Mouse (Mus musculus) CH12.LX (cell line): ENCODE measurements at regions not wholly inside any gene's neighbourhood (a gene's known extent, or its start where the extent isn't known, plus 50 kb on each side); places are given as distances from the start of the nearest gene placed in this dataset.

Experiments
- CTCF ChIP-seq, 2 experiments: IDR thresholded peaks in 1 of 2; conservative IDR thresholded peaks in 1 of 2; 2 replicates each; pipeline ENCODE4 v1.5.1; 2011 to 2012; ENCODE audit warnings: low read depth in 2 of 2, low read length in 2 of 2, improper control_type of control experiment in 1 of 2, inconsistent platforms in 1 of 2, mild to moderate bottlenecking in 1 of 2, moderate library complexity in 1 of 2
- E2F4 ChIP-seq: IDR thresholded peaks from 2 replicates; pipeline ENCODE4 v1.6.1; 2011; ENCODE audit warnings: low read depth, low read length, improper control_type of control experiment; ENCODE audit not compliant: insufficient replicate concordance
- EP300 ChIP-seq: IDR thresholded peaks from 2 replicates; pipeline ENCODE4 v1.6.1; 2011; ENCODE audit warnings: low read length, improper control_type of control experiment
- JUND ChIP-seq: conservative IDR thresholded peaks from 2 replicates; pipeline ENCODE4 v1.6.1; 2011; ENCODE audit warnings: low read depth, low read length, improper control_type of control experiment
- MAX ChIP-seq: IDR thresholded peaks from 2 replicates; pipeline ENCODE4 v1.6.1; 2011; ENCODE audit warnings: low read length, improper control_type of control experiment
- MEF2A ChIP-seq: IDR thresholded peaks from 2 replicates; pipeline ENCODE4 v1.6.1; 2014; ENCODE audit warnings: low read depth, mild to moderate bottlenecking, inconsistent platforms, low read length, improper control_type of control experiment, borderline replicate concordance
- POLR2A ChIP-seq: IDR thresholded peaks from 2 replicates; pipeline ENCODE4 v1.6.1; 2011; ENCODE audit warnings: low read depth, mild to moderate bottlenecking, improper control_type of control experiment, low read length
- UBTF ChIP-seq: IDR thresholded peaks from 2 replicates; pipeline ENCODE4 v1.6.1; 2012; ENCODE audit warnings: low read depth, mild to moderate bottlenecking, inconsistent platforms, low read length, improper control_type of control experiment, moderate library complexity
- ZC3H11A ChIP-seq: IDR thresholded peaks from 2 replicates; pipeline ENCODE4 v1.6.1; 2012; ENCODE audit warnings: low read depth, mild to moderate bottlenecking, inconsistent platforms, low read length, improper control_type of control experiment

- TF ChIP-seq EP300 (no peak), E2F4 (no peak), MAX (no peak), POLR2A (no peak), MEF2A (no peak), CTCF (conservative IDR thresholded peaks at IDR 0.05 in 1 of 2, IDR thresholded peaks at IDR 0.05 in 1 of 2; ENCODE audit: low read depth in 2 of 2, low read length in 2 of 2) (no peak), ZC3H11A (no peak), UBTF (no peak), JUND (no peak)
Observed at GRCm38 (mm10) chr14:36658678-36659263, 309.8 kb downstream of the Ccser2 start.
